Mouse (Mus musculus): ENCODE data around the gene Isg20l2.

The Isg20l2 gene

DNA sequence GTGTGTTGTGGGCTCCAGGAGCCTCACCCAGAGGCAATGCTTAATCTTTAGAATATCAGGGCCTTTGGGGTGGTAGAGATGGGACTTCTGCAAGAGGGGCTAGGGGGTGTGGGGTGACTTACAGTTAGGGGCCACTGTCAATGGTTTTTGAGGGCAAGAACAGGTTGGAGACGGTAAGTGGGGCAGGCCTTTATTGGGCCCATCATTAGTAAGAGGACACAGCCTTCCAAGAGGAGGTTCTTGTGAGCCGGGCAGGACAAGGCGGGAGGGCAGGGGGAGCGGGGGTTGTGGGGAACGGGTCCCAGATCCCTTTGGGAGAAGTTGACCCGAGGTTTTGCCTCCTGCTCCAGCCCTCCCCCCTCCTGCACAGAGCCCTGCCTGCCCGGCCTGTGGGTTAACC is 16.6 kb upstream of the Isg20l2 start:
- DNase-seq = no peak

DNA sequence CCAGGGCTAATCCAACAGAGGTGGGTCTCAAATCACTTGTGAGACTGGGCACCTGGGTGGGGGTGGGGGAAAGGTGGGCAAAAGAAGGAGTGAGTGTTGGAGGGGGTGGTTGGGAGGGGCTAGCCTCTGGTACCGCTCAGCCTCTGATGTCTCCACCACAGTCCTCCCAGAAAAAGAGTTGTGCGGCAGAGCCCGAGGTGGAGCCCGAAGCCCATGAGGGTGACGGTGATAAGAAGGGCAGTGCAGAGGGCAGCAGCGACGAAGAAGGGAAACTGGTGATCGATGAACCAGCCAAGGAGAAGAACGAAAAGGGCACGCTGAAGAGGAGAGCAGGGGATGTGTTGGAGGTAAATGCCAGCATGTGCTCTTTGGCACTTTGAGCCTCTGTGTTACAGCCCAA is 16.2 kb upstream of the Isg20l2 start:
- DNase-seq = no peak

DNA sequence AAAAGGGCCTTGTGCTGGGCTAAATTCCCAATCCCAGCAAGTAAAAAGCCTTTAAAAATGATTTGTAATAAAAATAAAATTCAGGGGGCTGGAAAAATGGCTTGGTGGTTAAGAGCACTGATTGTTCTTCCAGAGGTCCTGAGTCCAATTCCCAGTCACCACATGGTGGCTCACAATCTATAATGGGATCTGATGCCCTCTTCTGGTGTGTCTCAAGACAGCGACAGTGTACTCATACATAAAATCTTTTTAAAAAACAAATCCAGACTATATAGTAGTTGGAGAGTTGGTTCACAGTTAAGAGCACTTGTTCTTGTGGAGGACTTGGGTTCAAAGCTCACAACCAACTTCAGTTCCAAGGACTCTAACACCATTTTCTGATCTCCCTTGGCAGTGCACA is 13.1 kb upstream of the Isg20l2 start:
- no peak for DNase-seq

DNA sequence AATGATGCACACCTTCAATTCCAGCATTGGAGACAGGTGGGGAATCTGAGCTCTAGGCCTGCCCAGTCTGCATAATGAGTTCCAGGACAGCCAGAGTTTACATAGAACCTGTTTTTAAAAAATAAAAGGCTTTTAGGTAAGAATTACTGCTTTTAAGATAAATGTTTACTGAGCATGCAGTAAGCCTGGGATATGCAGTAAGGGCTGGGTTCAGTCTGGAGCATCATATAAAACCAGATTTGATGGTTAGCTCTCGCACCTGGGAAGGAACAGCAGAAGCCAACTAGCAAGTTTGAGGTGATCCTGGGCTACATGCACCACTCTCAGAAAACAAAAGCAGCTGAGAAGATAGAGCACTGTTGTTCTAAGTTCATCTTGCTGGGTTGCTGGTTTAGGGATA is 11.6 kb upstream of the Isg20l2 start:
- no peak for DNase-seq

DNA sequence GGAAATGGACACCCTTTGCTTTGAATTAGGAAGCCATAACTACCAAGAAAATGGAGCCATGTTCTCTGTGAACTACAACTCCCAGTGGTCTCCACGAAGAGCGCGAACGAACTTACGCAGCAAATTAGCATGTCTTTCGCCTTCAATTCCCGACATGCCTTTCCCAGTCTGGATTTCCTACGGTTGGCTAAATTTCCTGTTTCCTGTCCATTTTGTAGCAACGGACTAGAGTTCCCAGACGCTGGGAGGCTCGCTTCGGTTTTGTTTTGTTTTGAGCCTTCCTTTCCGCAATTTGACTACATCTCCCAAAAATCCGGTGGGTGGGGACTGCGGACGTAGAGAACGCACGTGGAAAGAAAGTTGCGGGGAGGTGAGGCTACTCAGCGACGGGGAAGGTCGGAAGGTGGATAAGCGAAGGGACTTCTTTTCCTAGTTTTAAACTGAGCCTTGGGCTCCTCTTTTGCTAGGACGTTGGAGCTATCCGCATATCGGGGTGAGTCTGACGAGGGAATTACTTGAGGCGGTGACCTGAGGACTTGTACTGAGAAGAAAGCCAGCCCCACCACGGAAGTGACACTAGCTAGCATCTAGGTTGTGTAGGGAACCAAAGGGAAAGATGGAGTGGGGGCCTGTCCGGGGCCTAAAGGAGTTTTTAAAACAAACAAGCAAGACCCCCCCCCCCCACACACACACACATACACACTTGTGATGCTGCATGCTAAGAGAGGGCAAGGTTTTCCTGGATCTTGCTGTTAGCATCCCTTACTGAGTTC is 10.6 kb upstream of the Isg20l2 start, which contains the start of gene Mrpl24:
Gene Mrpl24, plus strand, starts transcription at position 171 of the 773 bp plus-strand sequence.
- peak; percentile 68 for DNase-seq

DNA sequence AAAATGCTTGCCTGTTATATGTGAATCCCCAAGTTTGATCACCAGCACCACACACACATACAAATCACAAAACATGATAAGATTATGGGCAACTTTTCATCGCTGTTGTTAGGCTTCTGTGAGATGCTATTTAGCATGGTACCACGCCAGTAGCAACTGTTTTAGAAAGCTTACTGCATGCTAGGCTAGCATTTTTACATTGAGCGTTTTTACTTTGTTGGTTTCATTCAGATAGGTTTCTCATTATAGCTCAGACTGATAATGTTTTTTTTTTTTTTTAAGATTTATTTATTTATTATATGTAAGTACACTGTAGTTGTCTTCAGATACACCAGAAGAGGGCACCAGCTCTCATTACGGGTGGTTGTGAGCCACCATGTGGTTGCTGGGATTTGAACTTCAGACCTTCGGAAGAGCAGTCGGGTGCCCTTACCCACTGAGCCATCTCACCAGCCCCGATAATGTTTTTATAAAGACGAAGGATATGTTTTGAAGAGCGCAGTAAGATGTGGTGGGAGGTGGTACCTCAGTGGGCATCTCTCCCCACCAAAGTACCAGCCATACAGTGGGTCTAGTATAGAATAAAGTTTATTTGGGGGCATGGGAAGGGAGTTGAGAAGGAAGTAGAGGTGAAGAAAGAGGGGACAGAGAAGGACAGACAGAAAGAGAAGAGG is 9.7 kb upstream of the Isg20l2 start:
- no peak for DNase-seq

DNA sequence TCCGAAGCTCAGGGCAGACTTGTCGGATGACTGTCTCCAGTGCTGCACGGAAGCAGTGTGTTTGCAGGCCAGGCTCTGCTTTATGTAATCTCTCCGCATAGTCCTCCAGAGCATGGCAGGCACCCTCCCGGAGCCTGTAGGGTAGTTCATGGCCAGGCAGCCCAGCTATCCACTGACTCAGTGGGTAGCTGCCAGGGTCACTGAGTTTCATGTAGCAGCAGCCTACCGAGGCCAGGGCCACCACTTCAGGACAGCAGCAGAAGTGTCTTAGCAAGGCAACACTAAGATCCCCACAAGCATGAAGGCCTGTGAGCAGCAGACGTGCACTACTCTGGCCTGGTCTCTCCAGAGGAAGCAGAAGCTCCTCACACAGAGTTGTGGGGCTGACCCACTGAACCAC is 5.1 kb upstream of the Isg20l2 start:
- DNase-seq = no peak

DNA sequence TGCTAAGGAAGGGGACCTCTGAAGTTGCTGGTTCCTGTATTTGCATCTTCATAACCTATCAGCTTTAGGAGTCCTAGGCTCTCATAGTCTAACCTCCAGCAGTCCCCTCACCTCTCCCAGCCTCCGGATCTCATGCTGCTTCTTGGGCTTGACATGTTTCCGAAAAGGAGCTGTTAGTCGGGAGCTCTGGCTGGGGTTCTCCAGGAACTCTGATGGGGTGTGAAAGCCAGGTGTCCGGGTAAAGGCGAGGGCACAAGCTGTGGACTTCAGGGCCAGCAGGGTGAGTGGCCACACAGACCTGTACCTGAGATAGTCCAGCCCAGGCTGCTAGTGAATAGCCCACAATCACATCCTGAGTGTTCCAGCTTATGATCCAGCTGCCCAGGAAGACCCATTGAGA is 2.7 kb upstream of the Isg20l2 start:
- DNase-seq = no peak

DNA sequence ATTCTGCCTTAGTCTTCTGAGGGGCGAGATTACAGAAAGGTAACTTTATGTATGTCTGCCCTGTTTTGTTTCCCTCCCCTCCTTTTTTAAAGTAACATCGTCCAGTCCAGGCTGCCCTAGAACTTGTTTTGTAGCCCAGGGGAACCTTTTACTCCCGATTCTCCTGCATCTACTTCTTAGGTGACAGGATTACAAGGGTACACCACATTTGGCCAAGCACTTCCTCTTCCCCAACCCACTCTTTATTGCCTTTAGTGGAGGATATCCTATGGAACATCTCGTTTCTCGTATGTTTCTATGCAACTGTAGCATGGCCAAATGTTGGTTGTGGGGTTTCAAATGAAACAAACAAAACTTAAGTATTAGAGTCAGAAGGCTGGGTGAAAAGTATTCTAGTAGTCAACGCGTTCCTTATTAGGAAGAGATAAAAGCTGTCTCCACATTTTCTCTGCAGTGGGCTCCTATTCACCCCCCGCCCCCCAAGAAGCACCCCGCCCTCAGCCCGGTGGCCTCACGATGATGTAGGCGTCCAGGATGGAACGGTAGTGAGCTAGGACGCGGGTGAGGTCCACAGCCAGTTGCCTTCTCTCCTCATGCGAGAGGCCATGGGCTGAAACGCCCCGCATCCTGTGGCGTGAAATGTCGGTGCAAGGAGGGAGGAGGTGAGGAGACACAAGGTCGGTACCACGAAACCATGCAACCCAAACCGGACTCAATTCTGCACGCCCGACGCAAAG is 605 bp upstream of the Isg20l2 start:
- DNase-seq = no peak

DNA sequence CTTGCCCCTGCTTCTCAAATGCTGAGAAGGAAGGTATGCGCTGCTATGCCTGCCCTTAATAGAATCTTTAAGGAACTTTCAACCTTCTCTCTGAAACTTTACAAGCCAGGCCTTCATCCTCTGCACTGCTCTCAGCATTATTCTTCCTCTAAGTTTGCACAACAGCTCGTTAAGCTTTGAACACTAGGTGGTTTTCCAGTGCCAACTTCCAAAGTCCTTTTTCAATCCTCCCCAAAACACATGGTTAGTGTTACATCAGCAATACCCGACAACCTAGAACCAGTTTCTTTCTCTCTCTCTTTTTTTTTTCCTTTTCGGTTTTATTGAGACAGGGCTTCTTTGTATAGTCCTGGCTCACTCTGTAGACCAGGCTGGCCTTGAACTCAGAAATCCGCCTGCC is 3.9 kb downstream of the Isg20l2 start:
- no peak for DNase-seq

DNA sequence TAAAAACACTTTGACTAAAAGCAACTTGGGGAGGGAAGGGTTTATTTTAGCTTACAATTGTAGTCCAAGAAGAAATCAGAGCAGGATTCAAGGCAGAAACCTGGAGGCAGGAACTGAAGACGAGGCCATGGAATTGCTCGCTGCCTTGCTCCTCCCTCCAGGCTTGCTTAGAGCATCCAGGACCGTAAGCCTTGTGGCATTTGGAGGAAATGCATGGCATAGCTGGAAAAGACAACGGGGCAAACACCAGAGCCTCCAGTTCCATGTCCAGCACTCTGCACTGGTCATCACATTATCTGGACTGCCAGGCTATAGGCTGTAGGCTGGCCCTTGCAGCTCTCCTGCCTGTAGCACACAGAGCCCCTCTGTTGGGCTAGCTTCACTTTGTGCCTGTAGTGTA is 4.4 kb downstream of the Isg20l2 start:
- DNase-seq = no peak

DNA sequence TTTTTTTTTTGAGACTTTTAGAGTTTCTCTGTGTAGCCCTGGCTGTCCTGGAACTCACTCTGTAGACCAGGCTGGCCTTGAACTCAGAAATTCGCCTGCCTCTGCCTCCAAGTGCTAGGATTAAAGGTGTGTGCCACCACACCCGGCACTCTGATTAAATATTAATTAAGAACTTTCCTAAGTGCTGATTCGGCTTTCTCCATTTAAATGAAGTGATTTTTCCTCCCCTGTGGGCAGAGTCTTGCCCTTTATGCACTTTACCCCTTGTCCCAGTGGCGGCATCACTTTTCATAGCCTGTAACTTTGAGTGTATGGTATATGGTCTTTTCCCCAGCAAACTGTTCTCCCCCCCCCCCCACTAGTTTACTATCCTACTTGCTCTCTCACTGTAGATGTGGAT is 5.1 kb downstream of the Isg20l2 start:
- DNase-seq = no peak

DNA sequence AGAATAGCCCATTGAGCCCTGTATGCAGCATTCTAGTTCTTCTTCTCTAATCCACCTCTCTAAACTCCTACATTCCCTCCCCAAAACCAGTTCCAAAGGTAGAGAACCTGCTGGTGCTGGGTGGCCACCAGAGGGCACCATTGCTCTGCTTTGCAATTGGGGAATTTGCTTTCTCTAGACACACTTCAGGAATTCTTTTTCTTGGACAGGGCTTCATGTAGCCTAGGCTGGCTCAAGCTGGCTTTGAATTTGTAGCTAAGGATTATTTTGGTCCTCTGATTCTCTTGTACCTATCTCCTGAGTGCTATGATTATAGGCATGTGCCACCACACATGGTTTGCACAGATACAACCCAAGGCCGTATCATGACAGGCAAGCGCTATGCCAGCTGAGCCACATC is 5.7 kb downstream of the Isg20l2 start:
- peak; percentile 92 for DNase-seq

DNA sequence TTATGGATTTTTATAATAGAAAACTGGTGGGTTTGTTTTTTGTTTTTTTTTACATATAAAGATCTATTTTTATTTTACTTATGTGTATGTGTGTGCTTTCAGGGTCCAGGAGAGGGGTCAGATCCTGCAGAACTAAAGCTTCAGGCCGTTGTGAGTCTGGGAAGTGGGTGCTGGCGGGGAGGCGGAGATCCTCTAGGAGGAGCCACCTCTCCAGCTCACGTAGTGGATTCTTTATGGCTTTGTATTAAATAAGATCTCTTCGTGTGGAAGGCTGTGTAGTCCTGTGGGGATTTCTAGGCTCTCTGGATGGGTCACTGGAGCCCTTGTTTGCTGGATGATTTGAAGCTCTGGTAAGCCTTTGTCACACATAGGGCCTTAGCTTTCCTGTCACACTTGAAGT is 10.5 kb downstream of the Isg20l2 start:
- DNase-seq = no peak

DNA sequence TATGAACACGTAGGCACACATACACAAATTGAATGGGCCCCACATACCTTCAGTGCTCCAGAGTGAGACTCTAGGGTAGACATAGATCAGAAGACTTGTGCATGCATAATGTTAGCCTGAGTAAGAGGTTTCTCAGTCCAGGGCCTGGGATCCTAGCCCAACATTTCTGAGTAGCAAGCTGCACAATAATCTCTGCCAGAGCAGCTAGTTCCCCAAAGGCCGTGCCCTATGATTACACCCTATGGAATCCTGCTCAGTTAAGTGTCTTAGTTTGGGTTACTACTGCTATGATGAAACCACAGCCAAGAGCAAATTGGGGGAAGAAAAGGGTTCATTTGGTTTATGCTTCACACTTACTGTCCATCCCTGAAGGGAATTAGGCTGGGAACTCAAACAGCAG is 12.4 kb downstream of the Isg20l2 start:
- DNase-seq = no peak

DNA sequence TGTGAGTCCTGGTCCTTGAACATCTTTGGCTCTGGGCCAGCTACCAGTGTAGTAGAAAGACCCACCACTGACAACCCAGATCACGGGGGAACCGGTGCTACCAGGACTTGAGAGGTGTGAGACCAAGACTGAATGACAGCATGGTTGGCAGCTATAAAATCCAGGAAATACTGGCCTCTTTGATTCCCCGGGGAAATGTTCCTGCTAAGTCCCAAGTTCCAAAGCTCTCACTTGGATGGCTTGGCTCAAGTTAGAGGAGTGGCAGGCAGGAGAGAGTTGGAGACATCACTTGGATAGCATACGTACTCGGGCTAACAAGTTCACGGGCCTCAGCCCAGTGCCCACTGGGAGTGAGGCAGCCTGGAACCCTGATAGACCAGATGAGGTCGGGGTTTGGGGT is 13.5 kb downstream of the Isg20l2 start:
- no peak for DNase-seq

DNA sequence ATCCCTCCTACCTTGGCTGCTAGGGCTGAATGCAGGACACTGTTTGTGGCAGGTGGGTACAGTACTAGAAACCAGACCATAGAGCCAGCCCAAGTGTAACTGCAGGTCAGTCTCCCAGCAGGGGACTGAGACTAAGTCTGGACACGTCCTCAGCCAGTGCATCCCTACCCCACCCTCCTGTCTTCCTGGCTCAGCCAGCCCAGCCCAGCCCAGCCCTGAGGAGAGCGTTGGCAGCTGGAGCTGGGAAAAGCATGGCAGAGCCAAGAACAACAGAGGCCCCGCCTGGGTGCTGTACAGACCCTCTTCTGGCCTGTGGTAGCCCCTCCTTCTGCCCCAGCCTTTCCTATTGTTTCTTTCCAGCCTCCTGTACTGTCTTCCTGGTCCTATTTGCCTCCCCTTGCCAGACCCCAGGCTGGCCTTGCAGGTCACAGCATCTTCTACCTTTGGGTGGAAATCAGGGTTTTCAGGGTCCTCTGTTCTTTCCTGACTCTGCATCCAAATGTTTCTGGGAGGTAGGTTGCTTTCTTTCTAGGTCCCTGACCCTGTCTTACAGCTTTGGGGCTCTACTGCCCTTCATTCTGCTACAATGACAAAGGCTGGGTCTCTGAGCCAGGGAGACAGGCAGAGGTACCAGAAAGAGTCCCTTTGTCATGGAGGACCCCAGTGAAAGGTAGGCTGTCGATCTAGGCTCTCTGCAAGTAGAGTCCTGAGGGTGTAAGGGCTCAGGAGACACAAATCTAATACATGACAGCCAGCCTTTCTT is 14.9 kb downstream of the Isg20l2 start:
- DNase-seq = no peak

DNA sequence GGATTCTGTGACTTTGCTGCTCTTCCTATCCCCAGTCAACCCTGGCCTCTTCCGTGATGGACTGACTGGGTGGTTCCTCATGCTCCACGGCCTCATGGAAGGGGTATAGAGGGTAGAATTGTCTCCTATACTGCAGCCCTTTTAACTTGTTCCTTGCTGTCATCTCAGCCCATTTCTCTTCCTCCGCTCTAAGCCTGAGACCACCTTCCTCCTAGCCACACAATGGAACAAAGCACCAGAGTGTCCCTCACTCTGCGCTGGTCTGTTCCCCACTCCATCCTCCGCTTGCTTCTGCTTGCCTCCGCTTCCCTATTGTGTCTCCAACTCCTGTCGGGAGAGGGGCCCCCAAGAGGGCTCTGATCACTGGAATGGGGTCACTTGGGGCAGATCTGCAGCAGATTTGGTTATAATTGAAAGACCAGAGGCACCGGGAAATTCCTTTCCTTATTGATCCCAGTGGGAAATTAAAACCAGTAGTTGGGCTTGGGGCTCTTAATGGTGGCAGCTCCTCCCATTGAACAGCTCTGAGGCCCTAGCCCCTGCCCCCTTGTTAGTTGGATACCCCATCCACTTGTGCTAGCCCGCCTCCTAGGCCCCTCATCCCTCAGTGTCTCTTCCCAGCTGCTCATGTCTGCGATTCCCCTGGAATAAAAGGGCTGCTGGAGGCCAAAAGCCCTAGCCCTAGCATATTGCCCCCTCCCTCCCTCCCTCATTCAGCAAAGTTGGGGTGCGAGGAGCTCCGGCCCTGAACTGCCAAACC is 15.8 kb downstream of the Isg20l2 start:
- DNase-seq = no peak

DNA sequence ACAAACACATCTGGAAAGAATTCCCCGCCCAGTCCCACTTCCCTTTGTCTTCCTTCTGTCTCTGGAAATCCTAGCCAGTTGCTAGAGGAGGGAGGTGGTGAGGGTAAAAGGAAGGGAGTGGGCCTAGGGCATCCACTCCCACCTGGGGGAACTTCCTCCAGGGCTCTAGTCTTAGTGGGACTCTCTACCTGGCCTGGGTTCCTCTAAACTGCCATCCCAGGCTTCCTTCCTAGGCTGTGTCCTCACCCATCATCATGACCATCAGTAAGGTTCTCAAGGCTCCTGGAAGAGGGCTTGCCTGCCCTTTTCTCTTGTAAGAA is 16.4 kb downstream of the Isg20l2 start:
- DNase-seq = no peak

DNA sequence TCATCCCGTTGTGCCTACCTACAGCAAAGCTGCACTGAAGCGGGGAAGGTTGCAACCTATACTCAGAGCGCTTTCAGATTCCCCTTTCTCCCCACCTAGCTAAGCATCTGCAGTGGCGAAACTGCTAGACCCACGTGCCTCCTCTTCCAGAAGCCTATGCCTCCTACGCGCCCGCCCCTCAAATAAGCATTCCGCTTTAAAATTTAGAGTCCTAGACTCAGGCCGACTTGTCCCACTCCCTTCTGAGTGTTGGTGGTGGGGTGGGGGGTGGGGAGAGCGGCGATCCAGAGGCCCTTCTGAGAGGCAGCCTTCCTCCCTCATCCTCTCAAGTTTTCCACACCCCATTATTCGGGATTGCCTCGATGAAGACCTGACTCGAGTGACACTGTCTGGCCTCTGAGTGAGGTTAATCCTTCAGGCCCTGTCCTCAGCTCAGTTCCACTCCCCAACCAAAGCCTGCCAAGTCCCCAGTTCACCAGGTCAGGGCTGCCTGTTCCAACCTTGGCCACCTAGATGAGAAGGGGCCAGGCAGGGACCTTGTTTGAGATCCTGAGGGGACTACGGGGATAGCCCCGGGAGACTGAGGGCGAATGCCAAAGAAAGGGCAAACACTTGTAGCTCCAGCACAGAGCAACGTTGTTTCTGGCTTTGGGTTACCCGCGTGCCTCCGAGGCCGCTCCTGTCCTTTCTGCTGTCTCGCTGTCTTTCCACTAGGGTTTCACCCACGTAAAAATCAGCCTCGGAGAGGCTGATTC is 17.1 kb downstream of the Isg20l2 start:
- DNase-seq = no peak

DNA sequence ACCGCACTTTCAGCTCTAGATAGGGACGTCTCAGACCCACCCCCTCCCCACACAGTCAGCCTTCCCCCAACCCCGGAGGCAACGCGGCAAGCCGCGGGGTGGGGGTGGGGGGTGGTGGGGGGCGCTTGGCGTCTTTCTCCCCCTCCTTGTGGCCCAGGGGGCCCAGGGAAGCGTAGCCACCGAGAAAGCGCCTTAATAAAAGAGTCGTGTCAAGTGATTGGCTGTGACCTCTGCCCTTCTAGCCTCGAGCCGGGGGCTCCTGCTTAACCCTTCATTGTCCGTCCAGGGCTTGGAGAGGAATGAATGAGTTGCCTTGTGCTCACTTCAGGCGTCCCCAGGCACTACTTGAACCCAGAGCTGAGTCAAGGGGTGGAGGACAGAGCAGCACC is 17.7 kb downstream of the Isg20l2 start:
- DNase-seq = no peak

All from right cerebral cortex, postnatal 14 days (tissue).